Mouse (Mus musculus) gastrocnemius, postnatal 36 days (tissue): ENCODE measurements at regions not wholly inside any gene's neighbourhood (a gene's known extent, or its start where the extent isn't known, plus 50 kb on each side); places are given as distances from the start of the nearest gene placed in this dataset.

Source experiments
- DNase-seq, 2 experiments: peaks; one replicate each; pipeline ENCODE4 v3.0.0; 2022
- intact Hi-C: fragments of 180-260 bp; cut with DNase I; formaldehyde crosslinking; loops from one replicate; pipeline ENCODE4 v1.15.1; 2025

DNA sequence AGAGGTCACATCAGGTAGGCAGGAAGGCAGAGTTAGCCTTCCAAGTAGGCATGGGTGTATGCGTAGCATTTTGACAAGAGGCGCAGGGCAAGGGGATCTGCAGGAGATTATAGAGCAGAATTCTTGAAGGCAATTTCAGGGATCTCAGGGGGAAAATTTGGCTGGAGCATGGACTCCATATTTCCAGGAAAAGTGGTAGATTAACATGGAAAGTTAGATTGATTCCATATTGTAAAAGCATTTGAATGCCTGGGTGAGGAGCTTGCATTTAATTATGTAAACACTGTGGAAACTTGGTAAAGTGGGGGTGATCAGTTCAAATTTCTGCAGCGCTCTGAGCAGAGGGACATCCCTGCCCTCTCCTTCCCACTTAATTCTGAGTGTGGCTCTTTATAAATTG lies 146.7 kb downstream of the Pax3 start:
- intact Hi-C loops, result no loop called here

DNA sequence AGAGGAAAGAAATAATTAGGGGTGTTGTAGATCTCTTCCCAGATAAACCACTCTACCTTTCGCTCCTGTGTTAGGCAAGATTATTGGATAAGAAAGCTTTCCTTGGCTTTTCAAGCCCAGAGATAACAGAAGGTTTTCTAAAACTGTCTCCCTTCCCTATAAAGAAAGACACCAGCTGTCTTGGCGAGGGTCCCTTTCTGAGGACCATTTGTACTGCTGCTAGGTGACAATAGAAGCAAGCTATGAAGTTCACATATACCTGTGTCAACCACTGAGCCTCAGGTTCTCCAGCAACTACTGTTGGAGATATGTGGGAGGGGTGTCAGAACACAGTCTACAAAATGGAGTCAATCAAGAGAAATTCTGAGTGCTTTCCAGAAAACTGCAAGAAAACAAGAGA lies 164.6 kb downstream of the Pax3 start:
- no peak for DNase-seq
- intact Hi-C loops, result no loop called here

More for the DNA sequence above, 146.7 kb downstream of the Pax3 start:
- DNase-seq, result no peak

DNA sequence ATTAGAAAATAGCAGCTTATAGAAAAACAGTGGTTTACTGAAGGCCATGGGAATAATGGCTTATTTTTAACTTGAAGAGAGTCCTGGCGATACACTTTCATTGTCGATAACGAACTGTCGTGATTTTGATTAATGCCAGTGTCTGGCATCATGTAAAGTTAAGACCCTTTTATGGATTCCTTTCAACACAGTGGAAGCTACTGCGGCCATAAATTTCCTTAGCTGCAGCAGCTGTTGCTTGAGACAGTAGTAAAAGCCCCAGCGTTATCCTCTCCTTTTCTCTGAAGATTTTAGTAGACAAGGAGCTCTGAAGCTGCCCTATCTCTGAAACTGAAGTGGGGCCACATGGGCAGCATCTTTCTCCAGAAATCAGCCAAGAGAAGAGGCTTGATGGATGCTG lies 175.2 kb downstream of the Pax3 start:
- no peak for DNase-seq
- intact Hi-C loops, result no loop called here

DNA sequence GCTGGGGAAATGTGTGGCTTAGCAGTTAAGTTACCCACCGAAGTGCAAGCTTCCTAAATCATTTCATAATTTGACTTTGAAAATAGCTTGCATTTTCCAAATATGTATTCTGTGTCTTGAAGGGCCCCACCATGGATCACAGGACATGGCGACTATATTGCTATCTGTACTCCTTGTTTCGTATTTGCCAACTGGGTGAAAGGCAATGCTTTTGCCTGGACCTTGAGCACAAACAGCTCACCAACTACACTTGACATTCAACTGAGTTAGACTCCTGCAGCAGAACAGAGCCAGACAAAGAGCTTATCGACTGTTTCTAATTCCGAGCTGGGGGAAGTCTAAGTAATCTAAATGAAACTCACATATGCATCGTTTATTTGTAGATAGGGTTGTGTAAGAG lies 175.9 kb downstream of the Pax3 start:
- DNase-seq, result no peak
- intact Hi-C loops, result no loop called here

DNA sequence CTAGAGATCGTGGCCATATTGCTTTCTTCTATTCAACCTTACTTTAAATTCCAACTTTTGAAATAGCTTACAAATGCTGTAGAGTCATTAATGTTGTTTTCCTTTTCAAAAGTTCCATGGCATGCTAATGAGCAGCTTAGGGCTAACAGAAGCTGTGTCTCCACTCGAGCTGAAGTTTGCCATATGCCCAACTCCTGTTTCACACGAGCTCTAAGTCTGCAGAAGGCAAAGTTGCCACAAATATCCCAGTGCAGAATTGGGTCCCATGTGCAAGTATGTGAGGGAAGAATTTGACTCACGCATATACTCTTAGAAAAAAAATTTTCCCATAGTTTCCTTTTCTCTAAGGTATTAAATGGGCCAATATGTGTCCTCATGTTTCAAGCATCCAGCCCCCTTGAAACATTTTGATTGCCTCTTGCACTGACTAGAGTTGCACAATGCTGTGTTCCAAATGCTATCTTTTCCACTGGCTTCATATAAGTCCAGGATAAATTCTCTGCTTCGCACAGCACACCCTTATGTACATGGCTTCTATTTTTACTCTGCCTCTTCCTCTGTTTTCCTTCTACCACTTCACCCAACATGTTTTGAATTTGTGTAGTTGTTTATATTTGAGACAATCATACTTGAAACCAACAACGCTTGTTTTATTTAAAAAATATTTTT lies 178.9 kb downstream of the Pax3 start:
- intact Hi-C loops, result no loop called here
- no peak for DNase-seq

DNA sequence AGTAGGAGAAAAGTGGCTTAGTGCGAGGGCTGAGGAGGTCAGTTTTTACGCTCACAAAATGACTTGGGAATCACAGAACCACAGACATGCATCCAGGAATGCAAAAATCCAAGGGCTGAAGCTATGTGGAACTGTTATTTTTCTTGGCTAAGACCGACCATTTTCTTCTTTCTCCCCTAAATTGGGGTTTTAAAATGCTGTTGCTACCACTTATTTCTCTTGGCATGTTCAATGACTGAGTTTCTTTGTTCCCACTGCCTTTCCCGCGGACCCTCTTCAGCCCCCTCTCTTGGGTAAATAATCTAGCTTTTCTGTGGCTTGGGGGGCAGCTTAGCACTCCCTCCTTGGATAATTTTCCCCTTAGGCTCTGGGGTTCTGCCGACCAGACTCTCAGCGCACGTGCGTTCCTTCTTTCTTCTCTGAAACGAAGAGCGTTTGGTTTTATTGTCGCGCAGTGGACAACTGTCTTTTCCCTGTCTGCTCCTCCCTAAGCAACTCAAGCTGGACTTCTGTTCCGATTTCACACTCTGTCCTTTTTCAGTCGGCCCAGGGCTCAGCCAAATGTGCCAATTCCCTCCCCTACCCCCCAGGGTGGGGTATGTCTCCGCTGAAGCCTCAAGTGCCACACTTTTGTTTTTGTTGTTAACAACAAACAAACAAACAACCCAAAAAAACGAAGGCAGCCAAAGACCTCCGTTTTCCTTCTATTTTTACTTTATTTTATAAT lies 180.2 kb downstream of the Pax3 start:
- intact Hi-C loops, result no loop called here

DNA sequence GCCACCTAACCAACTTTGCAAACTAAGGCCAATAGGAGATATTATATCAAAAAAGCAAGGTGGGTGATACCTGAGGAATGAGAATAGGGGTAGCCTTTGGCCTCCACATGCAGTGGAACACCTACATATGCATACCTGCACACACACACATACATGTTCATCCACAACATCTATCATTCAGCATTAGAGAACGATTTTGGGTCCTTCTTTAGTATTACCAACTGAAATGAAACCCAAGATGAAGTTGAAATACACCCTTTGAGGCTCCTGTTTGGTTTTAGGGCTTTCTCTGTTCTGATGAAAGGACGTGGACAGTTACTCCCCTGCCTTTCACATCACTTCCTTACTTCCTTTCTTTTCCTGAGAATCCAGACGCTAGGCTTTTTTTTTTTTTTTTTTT lies 180.9 kb downstream of the Pax3 start:
- intact Hi-C loops, result no loop called here
- no peak for DNase-seq

More for the DNA sequence above, 180.2 kb downstream of the Pax3 start:
- no peak for DNase-seq

DNA sequence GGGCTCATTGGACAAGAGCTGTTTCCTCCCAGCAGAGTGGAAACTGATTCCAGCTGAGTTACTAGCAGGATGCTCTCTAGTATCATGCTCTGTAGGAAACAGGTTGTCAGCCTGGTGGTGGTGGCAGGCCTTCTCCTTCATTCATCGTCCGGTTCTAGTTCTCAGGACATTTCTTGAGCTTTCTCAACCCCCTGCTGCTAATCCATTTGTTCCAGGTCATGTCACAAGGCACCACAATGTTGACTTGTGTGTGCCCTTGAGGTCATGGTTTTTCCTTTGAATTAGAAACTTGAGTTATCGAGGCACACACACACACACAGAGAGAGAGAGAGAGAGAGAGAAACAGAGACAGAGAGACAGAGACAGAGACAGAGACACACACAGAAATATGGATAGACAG lies 183.5 kb downstream of the Pax3 start:
- intact Hi-C loops, result no loop called here
- DNase-seq, result no peak

DNA sequence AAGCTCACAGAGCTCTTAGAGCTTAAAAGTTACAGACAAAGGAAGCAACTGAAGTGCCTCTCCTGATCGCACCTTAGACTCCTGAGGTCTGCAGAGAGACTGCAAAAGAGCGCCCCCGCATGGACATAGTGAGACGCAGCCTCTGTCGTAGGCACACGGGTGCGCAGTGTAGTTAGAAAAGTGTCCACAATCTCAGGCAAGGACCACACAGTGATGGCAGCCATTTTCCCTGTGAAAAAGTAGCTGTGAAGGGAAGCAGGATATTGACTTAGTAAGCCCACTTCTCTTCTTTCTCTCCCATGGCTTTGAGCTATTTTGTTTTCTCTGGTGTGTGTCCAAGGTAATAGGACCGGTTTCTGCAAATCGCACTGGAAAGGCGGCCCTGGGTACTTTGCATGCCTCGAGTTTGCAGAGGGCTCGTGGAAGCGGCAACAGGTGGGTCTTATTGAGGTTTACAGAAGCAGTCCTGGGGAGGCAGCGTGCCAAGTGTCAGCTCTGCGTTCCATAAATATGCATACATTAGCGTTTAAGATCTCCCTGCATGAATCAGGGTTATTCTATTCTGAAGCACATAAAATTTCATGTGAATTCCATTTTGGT lies 188.0 kb downstream of the Pax3 start:
- peak in 1 of 2 experiments; percentile 14 for DNase-seq
- intact Hi-C loops, result no loop called here

DNA sequence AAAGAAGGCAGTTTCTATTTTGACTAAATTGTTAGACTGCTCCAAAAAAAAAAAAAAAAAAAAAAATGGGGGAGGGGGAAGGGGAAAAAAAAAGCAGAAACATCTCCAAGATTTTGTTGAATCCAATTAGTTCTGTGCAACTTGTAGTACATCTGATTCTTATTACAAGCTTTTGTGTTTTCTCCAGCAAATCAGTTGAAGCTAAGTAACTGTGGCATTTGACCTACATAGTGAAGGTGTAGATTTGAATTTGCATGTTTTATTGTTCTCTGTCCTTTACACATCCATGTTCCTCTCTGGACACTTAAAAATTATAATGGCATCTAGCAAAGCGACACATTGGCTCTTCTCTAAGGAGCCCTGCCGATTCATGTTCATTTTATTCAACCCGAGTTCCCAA lies 192.6 kb downstream of the Pax3 start:
- no peak for DNase-seq
- intact Hi-C loops, result no loop called here

DNA sequence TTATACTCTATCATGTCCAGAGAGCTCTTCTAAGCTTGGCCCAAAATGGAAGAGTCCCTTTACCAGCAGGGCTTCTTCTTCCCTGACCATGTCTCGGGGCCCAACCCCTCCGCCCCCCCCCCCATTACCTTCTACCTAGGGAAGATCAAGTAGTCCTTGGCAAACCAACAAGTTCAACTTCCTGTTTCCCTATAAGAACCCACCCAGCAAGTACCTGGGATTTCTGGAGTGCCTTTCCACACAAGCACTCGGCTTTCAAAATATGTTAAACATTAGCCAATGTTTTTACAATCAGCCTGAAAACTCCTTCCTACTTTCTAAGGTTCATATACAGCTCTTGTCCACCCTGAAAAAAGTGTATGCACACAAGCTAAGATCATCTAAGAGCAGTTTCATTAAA lies 198.2 kb downstream of the Pax3 start:
- no peak for DNase-seq
- intact Hi-C loops, result no loop called here

DNA sequence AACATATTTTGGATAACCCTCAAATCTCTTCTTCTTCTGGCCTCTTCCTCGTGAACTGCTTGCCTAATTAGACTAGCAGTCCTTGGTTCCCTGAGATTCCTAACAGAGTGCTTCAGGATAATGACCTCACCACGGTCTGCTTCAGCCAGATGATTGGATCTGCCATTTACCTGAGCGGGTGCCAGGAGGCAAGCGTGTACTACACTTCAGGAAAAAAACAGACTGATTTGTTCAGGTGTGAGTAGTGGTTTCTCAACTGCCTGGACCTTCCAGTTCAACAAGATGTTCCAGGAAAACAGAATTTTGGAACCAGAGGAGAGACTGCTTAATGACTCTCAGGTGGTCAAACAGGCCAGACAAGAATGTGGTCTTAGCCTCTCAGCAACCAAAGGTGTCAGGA lies 215.4 kb downstream of the Pax3 start:
- DNase-seq, result no peak
- intact Hi-C loops, result no loop called here

DNA sequence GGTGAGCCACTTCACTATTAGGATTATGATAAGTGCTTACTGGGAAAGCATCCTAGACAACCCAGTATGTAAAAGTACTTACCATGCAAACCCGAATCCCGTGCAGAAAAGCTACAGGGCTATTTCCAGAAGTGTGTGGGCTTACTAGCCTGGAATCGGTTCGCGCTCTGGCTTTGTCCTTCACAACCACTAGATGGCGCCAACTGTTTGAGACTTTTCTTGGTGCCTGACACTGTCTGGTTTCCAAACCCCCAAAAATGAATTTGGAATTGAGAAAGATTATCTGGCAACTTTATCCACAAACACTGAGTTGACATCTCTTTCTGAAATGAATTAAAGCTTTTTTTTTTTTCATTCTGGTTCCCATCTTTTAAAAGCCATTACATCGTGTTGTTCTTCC lies 218.2 kb downstream of the Pax3 start:
- peak; percentile 23 to 28 for DNase-seq
- intact Hi-C loops, result loop anchor here (2.0 kb wide), 2 partner anchors 440 to 476 kb away; no protein-coding TSS in a partner anchor

DNA sequence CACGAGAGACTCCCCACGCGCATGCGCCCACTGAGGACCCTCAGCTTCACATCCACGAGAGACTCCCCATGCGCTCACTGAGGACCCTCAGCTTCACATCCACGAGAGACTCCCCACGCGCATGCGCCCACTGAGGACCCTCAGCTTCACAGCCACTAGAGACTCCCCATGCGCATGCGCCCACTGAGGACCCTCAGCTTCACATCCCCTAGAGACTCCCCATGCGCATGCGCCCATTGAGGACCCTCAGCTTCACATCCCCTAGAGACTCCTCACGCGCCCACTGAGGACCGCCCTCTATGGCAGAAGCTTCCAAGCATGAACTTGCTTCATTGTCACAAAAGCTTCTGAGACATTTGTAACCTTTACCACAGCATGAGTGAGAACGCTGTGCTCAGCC lies 221.0 kb downstream of the Pax3 start:
- no peak for DNase-seq
- intact Hi-C loops, result no loop called here

DNA sequence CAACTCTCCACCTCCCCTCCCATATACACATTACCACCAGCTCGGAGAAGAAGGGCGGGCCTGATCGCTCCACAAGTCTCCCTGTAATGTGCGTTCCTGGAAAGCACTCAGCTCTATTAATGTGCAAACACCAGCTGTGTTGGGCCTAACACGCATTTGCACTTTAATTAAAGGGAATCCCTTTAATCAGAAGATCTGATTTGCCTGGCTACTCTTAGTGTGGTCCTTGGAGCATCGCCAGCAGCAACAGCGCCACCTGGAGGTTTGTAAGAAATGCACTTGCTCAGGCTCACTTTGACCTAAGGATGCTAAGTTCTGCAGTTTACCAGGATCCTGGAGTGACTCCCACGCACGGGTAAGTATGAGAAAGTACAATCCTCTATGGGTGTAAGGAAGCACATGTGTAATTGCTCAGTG lies 224.6 kb downstream of the Pax3 start:
- peak in 1 of 2 experiments; percentile 28 for DNase-seq
- intact Hi-C loops, result no loop called here

DNA sequence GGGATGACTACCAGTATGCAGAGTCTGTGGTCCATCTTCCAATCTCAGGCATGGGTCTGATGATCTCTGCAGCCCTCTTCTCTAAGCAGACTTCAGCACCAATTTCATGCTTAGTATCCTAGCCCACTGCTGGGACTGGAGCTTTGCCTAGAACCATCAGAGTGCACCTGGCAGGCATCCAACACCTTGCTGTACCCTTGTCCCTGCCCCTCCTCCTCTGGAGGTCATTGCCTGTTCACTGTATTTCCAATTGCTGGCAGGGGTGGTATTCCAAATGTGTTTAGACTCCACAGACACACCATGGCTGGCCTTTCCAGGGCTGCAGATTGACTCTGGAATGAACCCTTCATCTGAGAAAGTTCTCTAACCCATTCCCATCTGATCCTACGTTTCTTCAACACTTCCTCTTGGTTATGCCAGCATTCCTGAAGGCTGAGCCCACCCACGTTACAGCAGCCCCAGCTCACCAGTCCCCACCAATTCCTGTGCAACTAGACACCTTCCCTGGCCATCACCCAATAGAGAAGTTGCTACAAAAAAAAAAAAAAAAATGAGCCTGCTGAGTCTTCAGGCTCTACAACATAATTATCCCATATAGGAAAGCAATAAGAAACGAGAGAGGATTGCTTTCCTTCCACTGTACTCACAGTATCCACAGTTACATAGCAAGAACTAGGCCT lies 232.1 kb downstream of the Pax3 start:
- no peak for DNase-seq
- intact Hi-C loops, result no loop called here

DNA sequence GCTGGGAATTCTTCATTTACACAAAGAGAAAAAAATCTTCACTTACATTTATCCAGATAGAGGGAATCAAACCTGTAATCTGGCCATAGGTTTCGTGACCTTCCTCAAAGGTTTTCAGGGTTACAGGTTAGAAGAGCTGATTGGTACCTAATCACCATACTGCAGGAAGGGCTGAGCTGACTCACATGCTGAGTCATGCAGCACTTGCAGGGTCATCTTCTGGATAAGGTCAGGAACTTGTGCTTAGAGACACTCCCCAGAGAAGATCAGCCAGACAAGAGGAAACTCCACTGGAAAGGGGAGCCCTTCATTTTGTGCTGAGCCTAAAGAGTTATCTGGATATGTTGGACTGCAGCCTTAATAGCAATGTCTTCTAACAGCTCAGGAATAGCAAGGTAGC lies 237.6 kb downstream of the Pax3 start:
- DNase-seq, result no peak
- intact Hi-C loops, result no loop called here

DNA sequence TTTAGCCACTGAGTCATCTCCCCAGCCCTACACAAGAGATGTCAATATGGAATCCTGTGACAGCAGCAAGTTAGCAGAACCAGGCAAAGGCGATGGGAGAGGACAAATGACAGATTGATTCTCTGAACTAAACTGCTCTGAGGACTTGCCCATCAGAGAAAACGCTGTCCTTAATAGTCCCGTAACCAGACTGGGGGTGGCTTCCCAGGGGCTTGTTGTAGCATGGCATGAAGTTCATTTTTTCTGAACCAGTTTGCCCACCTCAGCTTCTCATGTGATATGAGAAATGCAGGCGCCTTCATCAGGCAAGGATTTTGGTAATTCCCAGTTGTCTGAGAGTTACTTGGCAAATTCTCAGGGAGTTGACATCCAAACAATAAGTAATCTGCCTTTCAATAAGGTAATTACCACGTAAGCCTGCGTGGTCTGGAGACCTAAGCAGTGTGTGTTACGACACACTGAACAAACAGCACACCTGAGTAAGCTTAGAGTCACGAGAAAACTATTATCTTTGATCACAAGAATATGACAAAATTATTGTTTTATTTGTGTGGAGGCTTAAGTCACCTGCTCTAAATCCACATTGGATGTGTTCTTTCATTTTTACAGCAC lies 239.7 kb downstream of the Pax3 start:
- intact Hi-C loops, result no loop called here
- DNase-seq, result no peak

DNA sequence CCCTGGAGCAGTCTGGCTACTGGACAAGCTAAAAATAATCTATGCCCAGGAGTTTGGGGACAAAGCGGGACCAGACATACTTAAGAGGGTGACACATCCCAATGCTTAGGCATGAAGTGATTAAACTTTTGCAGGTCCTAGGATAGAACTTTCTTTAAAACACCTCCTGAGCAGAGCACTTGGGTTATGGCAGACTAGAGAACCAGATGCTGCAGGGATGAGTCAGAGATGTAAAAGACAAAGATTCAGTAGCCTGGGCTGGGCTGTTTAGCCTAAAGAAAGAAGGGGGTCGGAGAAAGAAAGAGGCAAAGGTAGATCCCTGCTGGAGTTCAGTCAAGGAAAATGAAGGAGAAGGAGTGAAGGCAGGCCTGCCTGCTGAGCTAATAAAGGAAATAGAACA lies 249.0 kb downstream of the Pax3 start:
- DNase-seq, result no peak
- intact Hi-C loops, result no loop called here

DNA sequence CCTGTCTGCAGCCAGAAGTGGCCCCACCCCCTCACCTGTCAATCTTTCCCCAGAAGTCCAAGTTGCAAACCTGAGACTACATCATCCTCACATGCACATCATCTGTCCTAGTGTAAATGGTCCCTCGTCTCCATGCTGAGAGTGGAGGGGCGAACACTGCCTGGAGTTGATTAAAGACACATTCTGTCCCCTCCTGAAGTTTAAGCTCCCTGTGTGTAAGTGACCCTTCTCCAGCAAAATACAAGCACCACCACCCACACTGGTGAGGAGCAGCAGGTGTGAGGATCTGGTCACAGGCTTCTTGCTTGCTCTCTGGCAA lies 252.6 kb downstream of the Pax3 start:
- intact Hi-C loops, result no loop called here
- DNase-seq, result no peak

DNA sequence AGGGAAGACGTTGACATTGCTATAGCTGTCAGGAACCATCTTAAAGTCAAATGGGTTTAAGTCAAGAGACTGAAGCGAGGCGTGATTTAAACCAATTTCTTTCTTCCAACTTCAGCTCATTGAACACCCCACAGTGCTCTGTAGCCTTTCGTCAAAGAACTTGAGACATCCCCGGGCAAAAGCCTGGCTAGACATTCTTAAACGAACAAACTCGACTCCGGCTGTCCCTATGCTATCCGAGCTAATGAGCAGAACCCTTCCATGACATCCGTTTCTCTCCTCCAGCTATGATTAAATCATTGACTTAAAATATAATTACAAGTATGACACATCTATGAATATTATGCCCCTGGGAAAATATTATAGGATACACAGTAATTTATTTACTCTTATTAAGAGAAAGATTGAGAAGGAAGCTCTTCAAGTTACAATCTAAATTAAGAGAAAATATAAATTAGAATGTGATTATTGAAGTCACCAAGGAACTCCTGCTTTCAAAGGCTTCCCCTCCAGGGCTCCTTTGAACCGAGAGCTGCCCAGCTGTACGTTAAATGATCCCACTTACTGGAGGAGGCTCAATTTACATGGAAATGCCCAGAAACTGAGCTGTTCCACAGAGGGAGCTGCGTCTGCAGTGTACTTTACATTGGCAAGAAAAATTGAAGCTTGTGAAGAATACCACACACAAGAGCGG lies 253.2 kb downstream of the Pax3 start:
- intact Hi-C loops, result no loop called here

More for the DNA sequence above, 253.2 kb downstream of the Pax3 start:
- DNase-seq, result no peak
